Mouse (Mus musculus) thymus, postnatal 4 days (tissue): ENCODE data around the gene Arl6ip1.

ENCODE experiments used
- DNase-seq: peaks from one replicate; pipeline ENCODE4 v3.0.0; 2021

Arl6ip1 gene

DNA sequence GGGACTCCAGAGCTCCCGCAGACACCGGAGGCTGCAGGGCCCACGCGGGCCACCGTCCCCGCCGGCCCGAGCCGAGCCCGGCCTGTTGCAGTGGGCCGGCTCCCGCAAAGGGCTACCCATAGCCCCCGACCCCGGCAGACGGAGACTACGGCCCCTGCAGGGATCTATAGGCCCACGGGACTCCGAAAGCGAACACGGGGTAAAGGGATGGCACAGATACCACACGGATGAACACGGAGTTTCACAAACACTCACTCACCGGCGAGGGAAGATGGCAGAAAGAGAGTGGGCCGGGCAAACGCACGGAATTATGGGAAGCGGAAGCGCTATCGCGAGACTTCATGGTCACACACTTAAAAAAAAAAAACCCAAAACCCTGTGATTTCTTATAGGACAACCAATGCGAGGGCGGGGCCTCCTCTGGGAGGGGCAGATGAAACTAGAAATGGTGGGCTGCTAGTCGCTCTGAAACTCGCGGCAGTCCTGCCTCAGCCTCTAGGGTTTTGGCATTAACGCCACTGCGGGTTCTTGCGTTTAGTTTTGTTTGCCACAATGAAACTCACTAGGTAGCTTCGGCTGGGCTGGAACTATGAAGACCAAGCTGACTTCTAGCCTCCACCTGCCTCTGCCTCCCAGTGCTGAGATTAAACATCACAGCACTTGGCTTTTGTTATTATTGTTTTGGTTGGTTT is 13.4 kb downstream of the Arl6ip1 start, which contains the start of gene Rps15a:
TSS of gene Rps15a (minus strand) at position 312 of the 692 bp plus-strand sequence.
- DNase-seq: peak; percentile 97

DNA sequence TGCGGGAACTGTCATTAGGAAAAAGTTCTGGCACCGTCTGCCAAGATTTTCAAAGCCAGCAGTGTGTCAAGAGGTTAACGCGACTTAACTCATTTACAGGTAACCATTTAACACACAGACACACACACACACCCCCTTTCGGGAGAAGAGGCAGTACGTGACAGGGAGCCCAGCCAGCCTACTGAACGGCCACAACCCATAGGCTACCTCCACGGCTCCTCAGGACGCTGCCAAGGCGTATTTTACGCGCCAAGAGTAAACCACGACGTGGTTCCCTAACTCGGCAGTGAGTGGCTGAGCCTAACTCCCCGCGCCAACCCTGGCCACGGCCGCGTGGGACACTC is 14.0 kb downstream of the Arl6ip1 start:
- DNase-seq: no peak

DNA sequence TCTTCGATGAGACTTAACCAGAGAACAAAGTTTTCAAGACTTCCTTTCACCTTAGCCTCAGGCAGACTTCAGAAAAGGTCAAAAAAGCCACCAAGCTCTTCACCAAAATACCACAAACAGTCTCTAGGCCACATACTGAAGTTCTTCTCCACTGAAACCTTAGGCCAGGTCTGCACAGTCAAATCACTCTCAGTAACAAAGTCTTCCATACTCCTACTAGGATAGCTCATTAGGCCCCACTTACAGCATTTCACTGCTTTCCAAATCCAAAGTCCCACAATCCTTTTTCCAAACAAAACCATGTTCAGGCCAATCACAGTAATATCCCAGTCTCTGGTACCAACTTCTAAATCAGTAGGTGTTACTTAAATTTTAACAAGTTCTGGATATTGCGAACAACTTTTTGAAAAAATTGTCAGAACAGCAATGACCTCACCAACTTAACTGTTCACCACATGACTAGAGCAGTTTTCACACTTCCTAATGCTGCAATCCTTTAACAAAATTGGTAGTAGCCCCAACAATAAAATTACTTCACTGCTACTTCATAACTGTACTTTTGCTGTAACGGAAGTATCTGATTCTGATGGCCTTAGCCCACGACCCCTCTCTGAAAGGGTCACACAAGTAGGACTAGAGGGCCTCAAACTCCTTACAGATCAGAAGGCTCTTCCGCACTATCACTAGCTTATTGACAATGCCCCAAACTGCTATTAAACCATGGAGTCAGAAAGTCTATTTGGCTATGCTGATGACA is 15.7 kb downstream of the Arl6ip1 start:
- DNase-seq: no peak

DNA sequence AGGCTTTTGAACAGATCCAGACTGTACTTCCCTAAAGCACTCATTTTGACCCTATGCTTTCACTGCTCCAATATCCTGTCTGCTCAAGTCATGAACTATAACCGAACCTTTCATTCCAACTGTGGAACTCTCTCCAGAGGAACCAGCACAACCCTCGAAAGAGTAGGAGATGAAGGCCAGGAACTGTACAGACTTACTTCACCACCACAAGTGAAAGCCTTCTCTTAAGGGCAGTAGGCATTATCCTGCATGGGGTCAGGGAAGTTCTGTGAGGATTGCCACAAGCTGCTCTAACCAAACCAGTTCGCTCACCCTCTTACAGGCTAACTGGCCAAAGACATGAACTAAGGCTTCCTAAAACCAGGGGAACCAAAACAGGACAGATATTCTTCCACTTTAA is 18.3 kb downstream of the Arl6ip1 start:
- DNase-seq: no peak

DNA sequence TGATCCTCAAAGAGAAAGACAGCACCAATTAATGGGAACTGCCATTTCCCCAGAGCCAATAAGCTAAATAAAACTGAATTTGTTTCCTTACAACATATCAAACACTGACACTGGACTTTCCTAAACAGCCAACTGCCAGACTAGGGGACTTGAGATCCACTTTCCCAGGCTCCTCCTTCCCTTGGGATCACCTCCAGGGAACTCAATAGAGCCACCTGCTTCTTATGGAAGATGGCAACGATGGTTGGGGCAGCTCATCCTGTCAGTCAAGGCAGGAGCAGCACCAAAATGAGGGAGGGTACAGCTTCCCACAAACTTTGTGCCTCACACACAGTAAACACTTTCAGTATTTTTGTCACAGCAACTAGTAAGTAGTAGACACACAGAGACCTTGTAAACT is 21.8 kb downstream of the Arl6ip1 start:
- DNase-seq: no peak

DNA sequence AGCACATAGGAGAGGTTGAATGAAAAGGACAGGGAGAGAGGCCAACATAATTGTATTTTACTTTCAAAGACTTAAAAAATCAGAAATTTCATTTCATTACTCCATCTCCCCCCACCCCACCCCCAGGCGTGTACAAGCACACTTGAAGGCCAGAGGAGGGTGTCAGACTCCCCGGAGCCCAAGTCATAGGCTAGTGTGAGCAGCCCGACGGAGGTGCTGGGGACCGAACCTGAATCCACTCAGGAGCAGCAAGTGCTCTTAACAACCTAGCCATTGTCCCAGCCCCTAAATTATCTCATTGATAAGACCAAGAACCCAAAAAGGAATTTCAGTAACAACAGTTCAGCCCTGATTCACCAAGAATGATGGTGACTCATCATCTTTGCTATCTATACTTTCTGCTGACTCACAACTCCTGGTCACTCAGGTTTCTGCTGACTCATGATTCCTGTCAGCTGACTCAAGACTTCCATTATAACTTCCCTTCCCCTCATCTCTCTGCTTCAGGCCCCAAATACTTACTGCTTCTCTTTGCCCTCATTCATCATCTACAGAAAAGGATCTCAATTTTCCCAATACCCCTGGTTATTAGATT is 24.9 kb downstream of the Arl6ip1 start:
- DNase-seq: no peak

DNA sequence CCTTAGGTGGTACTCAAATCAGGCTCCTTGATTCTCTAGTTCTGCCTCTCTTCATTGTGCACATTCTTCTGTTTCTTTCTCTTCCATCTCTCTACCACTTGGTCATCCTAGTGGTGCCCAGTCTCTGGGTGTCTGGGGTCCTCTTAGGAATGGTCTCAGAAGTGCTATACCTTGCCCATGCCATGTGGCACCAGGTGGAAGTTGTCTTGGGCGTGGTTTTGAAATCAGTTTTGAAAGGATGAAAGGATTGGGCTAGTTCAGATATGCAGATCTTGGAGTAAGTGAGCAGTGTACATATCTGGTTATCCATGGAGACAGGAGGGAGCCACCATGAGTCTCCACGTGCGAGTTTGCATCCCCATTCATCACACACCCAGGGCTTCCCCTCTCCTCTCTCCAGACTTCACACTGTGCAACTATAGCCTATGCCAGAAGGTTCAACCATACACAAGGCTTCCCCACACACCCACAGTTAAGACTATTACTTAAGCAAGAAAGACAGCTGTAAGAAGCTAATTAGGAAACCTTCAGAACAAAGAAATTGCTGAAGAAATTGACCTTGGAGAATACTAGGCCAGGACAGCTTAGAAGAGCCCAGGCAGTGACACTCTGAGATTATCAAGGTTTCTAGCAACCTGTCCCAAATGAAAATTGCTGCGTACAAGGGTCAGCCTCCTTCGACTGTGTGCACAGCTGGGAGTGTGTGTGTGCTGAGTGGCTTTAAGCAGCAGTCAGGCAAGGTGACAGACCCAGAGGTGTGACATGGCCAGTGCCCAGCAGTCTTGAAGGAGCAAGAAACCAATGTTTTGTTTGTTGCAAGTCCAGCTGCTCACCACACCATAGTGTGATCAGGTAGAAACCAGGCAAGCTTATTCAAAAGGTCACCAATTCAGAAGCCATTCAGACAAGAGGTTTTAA is 25.7 kb downstream of the Arl6ip1 start:
- DNase-seq: no peak

DNA sequence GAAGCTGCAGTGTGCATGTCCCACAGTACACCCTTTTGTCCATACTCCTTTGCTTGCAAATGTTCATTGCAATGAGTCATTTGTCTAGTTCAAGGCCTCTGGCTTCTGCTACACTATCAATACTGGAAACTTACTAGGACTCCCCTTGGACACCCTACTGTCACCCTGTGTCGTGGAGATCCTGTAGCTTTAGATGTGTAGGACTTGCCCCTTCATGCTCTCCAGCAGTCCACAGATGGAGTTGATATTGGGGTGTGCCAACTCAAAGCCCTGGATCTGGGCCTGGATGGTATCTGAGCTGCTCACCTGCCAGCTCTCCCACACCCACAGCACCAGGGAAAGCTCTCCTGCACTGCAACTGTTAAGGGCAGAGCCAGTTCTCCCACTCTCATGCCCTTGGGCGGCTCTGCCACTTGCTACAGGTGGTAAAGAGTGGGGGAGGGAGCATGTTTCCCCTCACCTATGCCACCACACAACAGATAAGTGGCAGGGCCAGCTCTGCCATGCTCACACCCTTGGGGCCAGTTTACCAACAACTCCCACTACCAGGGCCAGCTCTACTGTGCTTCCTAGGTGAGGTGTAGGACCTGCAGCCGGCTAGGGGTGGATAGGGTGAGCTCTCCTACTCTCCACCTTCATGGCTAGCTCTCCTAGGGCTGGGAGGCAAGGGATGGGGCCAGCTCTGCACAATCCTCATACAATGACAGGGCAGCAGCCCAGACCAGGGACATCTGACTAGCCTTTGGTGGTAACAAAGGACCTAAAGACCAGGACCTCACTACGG is 26.6 kb downstream of the Arl6ip1 start:
- peak; percentile 20 for DNase-seq

DNA sequence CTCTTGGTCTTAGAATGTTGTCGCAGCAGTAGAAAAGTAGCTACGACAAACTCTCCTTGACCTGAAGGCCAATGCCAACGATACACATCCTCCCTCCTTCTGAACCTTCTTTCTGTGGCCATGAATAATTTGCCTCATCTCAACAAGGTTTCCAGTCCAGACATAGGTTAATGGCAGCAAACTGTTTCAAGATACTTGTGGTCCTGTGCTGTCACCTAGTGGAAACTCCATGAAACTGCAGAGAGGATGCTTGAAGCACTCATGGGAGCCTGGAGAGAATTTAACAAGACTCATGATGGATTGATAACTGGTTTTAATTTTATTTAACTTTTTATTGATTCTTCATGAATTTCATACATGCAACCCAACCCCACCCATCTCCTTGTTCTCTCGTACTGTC is 27.2 kb downstream of the Arl6ip1 start:
- DNase-seq: peak; percentile 41

DNA sequence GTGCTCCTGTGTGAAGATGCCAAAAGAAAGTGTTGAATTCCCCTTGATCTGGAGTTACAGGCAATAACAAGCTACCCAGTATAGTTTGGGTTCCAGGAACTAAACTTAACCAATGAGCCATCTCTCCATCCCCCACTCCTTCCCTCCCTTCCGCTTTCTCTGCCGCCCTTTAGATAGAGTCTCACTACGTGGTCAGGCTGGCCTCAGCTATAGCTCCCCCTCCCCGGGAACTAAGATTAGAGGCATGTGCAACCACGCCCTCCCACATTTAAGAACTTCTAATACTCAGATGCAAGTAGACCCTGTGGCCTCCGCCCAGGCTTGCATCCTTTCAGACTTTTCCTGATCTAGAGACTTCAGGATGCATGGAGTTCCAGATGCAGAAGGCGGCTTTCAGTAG is 31.8 kb downstream of the Arl6ip1 start:
- no peak for DNase-seq

DNA sequence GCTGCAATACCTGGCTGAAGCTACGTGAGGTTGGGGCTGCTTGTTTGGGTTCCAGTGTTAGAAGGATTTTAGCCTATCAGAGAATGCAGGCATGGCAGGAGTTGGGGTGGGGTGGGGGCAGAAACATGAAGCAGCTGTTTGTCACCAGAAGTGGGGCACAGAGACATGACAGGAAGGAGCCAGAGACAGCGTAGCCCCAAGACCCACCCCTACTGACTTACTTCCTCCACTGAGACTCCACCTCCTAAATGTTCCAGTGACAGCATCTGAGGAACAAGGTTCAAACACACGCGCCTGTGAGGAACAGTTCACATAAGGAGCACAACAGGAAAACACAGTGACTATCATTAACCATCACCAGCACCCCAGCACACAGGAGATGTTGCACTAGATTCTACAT is 49.5 kb downstream of the Arl6ip1 start:
- DNase-seq: peak; percentile 36

DNA sequence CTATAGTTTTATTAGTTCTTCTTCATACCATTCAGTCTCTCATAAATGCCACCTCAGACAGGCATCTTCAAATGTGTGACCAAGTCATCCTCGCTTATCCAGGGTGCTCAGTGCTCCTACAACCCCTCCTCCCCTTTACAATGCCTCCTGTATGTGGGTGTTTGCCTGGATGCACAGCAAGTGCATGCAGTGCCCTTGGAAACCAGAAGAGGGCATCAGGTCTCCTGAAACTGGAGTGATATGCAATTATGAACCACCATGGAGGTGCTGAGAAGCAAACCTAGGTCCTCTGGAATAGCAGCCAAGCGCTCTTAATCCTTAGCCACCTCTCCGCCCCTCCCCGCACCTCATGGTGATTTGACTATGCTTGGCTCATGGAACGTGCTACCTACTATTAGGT is 50.4 kb downstream of the Arl6ip1 start:
- DNase-seq: peak; percentile 25
